Mouse (Mus musculus): ENCODE measurements around the gene Sphk2.
A peak's percentile ranks its signal among the peaks of the same experiment; 100 is the strongest.
"Not testable (repeated sequence)": the region's sequence is repeated elsewhere in the genome, so short reads cannot be mapped to it uniquely, and the experiment has no call there.

Sphk2 gene

GRCm38 (mm10) chr7:45693921-45694591, 23.7 kb downstream of the Sphk2 start, which contains the start of gene Sec1:
Gene Sec1, minus strand, starts transcription at chr7:45694402.
- DNase-seq (ENCODE audit: low spot score in 2 of 2) = no peak

GRCm38 (mm10) chr7:45692364-45692763, 25.4 kb downstream of the Sphk2 start:
- no peak for DNase-seq (ENCODE audit: low spot score in 2 of 2)

- no peak for DNase-seq (ENCODE audit: low spot score in 2 of 2)
Measured at GRCm38 (mm10) chr7:45689800-45690199, 28.0 kb downstream of the Sphk2 start.

- DNase-seq (ENCODE audit: low spot score in 2 of 2) = no peak
Measured at GRCm38 (mm10) chr7:45689099-45689498, 28.7 kb downstream of the Sphk2 start.

GRCm38 (mm10) chr7:45686841-45687240, 31.0 kb downstream of the Sphk2 start:
- DNase-seq (ENCODE audit: low spot score in 2 of 2) = no peak

GRCm38 (mm10) chr7:45685811-45686210, 32.0 kb downstream of the Sphk2 start:
- no peak for DNase-seq (ENCODE audit: low spot score in 2 of 2)

- no peak for DNase-seq (ENCODE audit: low spot score in 2 of 2)
Measured at GRCm38 (mm10) chr7:45683396-45684050, 34.3 kb downstream of the Sphk2 start, which contains the start of gene Ntn5. Gene Ntn5, plus strand, starts transcription at chr7:45684022.

- DNase-seq (ENCODE audit: low spot score in 2 of 2) = peak; percentile 65 to 76
Measured at GRCm38 (mm10) chr7:45682144-45683126, 35.4 kb downstream of the Sphk2 start.

GRCm38 (mm10) chr7:45681046-45681736, 36.6 kb downstream of the Sphk2 start:
- no peak for DNase-seq (ENCODE audit: low spot score in 2 of 2)

- no peak for DNase-seq (ENCODE audit: low spot score in 2 of 2)
Measured at GRCm38 (mm10) chr7:45679966-45680621, 37.7 kb downstream of the Sphk2 start.

GRCm38 (mm10) chr7:45678513-45678912, 39.3 kb downstream of the Sphk2 start:
- no peak for DNase-seq (ENCODE audit: low spot score in 2 of 2)

GRCm38 (mm10) chr7:45677627-45678295, 40.0 kb downstream of the Sphk2 start:
- DNase-seq (ENCODE audit: low spot score in 2 of 2) = no peak

GRCm38 (mm10) chr7:45668921-45669320, 48.9 kb downstream of the Sphk2 start:
- DNase-seq (ENCODE audit: low spot score in 2 of 2) = no peak

- no peak for DNase-seq (ENCODE audit: low spot score in 2 of 2)
Measured at GRCm38 (mm10) chr7:45667761-45668160, 50.0 kb downstream of the Sphk2 start.

- no peak for DNase-seq (ENCODE audit: low spot score in 2 of 2)
Measured at GRCm38 (mm10) chr7:45666161-45666560, 51.6 kb downstream of the Sphk2 start, which contains the start of gene Fut2. Gene Fut2, minus strand, starts transcription at chr7:45666394.

GRCm38 (mm10) chr7:45665303-45666138, 52.3 kb downstream of the Sphk2 start:
- no peak for DNase-seq (ENCODE audit: low spot score in 2 of 2)

GRCm38 (mm10) chr7:45661702-45662101, 56.1 kb downstream of the Sphk2 start:
- DNase-seq (ENCODE audit: low spot score in 2 of 2) = not testable (repeated sequence)

GRCm38 (mm10) chr7:45660746-45661478, 56.9 kb downstream of the Sphk2 start:
- no peak for DNase-seq (ENCODE audit: low spot score in 2 of 2)

Data from right cerebral cortex, postnatal 36 days (tissue).